Mouse (Mus musculus): ENCODE data around the gene Best3.

Gene Best3

DNA sequence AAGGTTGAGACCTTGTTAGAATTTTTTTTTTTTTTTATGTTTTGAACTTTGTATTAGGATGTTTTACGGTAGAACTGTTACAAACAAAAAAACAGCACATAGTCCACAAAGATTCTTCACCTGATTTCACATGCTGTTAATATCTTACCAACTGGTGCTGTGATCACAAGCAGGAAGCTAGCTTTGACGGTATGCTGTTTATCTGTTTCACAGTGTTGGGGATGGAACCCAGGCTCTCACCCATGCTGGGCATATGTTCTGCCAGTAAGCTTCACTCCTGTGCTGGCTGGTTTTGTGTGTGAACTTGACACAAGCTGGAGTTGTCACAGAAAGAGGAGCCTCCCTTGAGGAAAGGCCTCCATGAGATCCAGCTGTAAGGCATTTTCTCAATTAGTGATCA, 8.3 kb upstream of the Best3 start:
- no peak for DNase-seq (ENCODE audit: low read depth, low spot score)

DNA sequence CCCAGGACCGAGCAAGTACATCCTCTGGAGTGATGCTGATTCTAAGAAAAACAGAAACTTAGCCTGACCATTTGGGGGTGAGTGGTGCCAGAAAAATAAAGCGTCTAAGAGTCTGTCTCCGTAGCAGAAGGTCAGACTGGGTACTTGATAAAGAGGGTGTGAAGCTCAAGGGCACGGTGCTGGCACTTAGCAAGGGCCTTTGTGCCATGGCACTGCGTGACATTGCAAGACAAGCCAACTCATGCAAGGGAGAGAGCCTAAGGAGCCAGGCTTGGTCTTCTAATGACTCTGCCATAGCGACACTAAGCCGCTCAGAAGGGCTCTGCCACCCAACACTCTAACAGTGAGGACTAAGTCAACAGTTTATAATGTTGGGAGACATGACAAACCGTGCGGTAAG, 7.3 kb upstream of the Best3 start:
- DNase-seq (ENCODE audit: low read depth, low spot score) = no peak

DNA sequence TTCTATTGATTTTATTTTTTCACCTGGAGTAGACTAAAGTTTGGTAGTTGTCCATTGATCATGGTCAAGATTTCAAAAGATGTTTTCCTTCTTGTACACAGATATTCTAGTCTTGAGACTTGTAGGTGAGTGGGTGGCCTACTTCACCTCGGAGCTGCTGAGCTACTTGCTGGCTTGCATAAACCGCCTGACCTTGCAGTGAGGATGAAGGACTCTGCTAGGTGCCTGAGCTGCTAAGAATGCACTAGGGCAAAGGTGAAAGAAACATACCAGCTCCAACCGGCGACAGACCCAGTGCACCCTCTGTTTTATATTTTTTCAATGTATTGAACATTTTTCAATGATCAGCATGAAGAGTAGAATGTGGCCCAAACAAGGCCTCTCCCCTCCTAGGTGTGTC, 5.8 kb upstream of the Best3 start:
- DNase-seq (ENCODE audit: low read depth, low spot score) = no peak

DNA sequence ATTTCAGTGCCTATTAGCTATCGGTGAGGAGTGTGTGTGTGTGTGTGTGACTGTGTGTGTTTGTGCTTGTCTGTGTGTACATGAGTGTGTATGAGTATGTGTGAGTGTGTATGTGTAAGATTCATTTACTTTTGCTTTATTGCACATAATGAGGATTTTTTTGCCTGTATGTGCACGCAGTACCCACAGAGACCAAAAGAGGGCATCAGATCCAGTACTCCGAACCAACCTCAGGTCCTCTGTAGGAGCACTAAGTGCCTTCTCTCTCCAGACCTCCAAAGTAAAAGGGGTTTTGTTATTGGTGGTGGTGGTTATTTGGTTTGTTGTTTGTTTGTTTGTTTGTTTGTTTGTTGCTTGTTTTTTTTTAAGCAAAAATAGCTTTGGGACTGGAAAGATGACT, 5.2 kb upstream of the Best3 start:
- DNase-seq (ENCODE audit: low read depth, low spot score) = peak; percentile 3

DNA sequence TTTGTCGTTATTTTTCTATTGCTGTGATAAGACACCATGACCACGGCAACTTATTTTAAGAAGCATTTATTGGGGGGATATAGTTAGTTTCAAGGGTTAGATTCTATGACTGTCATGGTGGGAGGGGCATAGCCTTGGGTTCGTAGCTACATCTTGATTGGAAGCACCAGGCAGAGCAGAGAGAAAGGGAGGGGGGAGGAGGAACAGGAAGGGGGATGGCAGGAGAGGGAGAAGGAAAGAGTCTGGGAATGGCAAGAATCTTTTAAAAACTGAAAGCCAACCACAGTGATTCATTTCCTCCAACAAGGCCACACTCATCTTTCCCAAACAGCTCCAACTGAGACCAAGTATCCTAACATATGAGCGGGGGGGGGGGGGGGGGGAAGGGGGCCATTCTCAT, 3.6 kb upstream of the Best3 start:
- no peak for DNase-seq (ENCODE audit: low read depth, low spot score)

DNA sequence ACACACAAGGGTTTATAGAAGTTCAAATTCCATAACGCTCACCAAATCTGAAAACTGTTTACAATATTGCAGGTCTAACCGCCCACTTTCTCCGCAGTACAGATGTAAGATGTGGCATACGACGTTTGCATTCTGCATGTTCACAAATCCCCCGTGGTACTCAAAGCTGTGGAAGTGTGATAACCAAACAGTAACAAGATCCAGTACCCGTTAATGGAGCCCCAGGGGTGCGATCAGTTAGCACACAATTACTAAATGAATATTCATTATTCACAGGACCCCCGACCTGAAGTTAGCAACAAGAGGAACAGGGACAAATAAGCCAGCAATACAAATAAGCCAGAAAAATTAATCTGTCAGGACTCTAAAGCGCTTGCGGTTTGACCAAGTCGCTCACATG, 1.3 kb upstream of the Best3 start:
- DNase-seq (ENCODE audit: low read depth, low spot score) = no peak

DNA sequence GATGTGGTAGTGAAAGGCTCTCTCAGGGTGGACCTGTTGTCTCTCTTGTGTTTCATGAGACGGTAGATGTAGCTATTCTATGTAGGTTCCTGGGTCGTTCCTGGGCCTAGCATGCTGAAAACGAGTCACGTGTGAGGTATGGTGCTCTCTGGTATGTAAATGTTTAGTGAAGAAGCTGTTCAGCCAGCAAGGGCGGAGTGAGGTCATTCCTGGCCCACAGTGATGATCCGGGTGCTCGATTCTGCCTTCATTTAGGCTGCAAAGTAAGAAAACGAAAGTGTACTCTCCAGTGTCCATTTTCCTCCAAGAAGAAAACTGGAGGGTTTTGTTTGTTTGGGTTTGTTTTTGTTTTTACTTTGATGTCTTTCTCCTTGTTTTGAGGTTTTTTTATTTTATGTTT, 7.9 kb downstream of the Best3 start:
- DNase-seq (ENCODE audit: low read depth, low spot score) = no peak

DNA sequence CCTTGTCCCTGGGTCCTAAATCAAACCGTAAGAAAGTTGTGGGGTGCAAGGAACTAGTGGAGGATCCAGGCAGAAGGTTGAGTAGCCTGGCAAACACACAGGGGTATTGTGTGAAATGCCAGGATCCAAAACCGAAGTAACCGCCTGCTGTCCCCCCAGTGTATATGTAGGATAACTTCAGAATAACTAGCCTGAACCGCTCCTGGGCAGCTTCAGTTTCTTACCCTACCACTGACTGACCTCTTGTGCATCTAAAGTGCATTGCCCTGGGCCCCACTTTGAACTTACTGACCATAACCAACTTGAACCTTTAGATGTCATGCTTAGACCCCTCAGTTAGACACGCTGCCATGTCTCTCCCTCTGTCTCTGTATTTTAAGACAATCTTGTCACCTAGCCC, 9.0 kb downstream of the Best3 start:
- no peak for DNase-seq (ENCODE audit: low read depth, low spot score)

DNA sequence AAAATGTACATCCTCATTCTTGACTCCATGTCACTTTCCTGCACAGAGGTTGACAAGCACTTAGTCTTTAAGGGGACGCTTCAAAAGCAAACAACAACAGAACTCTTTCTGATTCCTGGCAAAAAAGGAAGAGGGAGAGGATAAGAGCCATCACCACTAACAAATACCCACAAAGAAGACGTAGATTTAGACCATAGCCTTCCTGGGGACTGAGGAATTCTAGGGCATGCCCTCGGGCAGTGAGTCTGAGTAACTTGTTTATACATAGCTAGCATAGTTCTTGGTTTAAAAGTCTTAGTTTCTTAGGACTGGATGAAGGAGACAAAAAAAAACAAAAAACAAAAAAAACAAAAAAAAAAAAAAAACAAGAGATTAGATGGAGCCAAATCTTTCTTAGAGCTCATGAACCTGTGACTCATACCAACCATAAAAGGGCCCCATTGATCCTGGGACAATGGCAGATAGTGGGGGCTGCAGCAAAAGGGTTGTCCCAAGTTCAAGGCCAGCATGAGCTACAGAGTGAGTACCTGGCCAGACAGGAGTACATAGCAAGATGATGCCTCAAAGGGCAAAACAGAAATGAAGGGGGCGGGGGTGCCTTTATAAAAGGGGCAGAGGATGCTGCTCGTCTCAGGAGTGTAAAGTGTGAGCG, 9.6 kb downstream of the Best3 start:
- DNase-seq (ENCODE audit: low read depth, low spot score) = no peak

DNA sequence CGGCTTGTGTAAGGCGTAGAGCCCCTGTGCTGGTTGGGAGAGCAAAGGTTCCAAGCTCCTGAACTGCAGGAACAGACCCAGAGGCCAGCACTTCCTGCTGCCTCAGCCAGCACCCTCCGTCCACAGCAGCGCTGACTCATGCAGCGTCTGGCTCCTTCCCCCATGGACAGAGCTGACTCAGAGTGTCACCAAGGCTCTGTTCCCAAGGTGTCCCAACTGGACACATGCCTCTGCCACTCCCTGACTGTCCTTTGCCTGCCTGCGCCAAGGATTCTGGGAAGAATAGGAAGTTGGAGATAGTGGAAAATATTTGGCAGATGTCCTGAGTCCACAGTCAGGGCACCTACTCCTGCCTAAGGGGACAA, 10.1 kb downstream of the Best3 start:
- DNase-seq (ENCODE audit: low read depth, low spot score) = no peak

DNA sequence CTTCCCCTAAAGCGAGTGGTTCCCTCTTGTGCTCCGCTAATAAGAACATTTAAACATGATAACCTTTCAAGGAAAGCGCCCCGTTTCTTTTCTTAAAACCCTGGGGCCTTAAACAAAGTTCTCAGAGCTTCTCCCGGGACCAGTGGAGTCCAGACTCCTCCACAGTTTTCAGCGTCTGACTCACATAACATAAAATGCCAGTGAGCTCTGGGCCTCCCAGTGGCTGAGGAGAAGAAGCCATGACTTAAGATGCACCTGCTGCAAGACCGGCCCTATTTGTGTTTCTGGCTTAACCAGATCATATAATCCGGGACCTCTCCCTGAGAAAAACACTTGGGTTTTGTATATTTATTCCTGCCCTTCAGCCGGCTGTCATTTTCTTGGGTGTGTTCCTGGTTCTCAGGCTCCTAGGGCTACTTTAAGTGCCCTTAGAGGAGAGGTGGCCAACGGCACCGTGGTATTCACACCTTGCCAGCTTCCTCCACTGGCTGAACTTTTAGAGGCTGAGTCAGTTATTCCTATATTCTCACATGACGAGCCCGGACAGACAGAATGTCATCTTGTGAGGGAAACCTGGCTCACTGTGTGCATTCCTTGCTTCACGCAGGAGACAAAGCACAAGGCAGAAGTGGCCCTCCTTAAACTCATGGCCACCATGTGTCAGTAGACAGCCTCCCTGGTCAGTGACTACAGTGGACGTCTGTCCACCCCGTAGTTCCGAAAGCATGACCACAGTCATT, 12.8 kb downstream of the Best3 start:
- DNase-seq (ENCODE audit: low read depth, low spot score) = no peak

DNA sequence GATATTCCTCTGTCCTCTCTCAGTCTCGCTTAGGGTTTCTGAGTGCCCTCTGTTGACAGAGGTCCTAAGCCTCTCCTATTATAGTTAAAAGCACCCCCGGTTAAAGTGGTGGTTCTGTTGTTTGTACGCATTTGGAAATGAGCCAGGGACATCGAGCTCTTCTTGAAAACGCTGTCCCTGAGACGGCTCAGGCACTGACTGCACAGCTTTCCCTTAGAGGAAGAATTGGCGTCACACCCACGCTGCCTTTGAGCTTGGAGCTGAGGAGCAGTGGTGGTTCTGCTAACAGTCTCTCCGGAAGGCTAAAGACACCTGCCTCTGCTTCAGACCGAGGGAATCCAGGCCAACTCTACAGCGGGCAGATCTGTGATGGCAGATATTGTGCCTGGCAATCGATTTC, 14.9 kb downstream of the Best3 start:
- DNase-seq (ENCODE audit: low read depth, low spot score) = no peak

DNA sequence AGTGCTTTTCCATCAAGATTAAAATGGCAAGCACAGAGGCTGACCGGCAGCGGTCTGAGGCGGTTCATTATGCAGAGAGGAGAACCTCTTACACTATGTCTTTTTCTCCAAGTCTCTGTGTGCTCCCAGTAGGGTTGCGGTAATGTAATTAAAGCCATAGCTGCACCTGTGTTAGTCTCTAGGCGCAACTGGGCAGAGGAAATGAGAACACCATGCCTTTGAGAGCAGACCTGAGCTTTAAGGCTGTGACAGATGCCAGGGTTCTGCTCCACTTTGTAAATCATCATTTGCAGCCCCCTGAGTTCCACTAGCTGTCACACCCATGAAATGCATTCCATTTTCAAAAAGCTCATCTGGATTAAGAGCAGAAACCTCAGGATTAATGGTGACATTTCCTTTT, 18.6 kb downstream of the Best3 start:
- DNase-seq (ENCODE audit: low read depth, low spot score) = no peak

DNA sequence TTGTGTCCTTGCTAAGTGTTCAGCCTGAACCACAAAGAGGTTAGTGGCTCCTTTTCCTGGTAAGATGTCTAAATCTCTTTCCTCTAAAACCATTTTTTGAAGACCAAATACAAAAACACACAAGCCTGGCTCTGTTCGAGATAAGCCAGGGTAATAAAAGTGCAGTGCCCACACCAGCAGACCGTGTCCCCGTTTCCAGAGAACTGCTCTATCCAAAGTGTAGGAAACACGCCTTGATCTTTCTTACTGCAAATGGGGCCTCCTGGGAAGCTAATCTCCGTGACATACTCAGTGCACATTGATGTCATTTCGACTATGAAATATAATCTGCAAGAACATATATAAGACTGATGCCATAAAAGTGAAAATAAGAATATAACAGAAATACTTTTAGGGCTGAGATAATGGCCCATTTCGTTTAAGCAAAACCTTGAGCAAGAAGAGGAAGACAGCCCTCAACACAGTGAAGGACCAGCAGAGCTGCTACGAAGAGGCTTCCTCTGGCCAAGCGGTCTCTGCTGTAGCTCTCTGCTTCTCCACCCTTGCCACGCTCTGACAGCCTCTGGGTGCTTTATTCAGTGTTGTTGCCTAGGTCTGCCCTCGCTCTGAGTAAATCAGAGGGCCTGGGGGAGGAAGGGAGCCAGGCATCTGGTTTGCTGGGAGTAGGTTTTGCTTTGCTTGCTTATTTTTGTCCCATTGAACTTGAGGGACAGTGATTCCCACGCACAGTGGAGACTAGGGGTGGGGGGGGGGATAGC, 19.8 kb downstream of the Best3 start:
- no peak for DNase-seq (ENCODE audit: low read depth, low spot score)

DNA sequence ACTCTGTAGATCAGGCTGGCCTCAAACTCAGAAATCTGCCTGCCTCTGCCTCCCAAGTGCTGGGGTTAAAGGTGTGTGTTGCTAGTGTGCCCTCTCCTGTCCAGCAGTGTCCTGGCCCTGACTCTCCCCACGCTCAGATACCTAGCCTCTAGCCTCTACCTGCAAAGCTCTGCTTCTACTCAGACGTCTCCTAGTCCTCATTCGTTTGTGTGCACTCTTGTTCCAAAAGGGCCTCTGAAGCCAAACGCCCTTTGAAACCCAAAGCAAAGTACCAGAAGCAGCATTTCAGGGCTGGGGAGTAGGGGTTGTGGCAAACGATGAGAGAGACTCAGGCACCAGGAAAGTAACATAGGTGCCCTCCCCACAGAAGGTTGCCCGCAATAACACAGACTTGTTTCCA, 23.6 kb downstream of the Best3 start:
- DNase-seq (ENCODE audit: low read depth, low spot score) = no peak

DNA sequence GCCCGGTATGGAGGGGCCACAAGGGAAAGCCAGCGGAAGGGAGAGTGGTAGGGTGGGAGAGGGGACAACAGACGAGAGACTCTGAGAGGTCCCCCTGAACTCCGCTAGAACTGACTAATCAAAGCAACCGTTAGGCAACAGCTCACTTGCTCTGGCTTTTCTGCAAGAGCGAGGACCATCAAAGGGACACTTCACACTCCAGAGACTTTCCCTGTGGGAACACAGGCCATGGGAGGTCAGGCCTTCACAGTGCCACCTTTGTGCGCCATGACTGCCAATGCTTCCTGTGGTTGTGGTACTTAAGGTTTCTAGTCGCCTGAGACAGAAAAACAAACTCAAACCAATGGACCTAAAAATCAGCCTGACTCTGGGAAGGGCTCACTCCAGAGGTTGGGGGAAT, 24.9 kb downstream of the Best3 start:
- DNase-seq (ENCODE audit: low read depth, low spot score) = no peak

DNA sequence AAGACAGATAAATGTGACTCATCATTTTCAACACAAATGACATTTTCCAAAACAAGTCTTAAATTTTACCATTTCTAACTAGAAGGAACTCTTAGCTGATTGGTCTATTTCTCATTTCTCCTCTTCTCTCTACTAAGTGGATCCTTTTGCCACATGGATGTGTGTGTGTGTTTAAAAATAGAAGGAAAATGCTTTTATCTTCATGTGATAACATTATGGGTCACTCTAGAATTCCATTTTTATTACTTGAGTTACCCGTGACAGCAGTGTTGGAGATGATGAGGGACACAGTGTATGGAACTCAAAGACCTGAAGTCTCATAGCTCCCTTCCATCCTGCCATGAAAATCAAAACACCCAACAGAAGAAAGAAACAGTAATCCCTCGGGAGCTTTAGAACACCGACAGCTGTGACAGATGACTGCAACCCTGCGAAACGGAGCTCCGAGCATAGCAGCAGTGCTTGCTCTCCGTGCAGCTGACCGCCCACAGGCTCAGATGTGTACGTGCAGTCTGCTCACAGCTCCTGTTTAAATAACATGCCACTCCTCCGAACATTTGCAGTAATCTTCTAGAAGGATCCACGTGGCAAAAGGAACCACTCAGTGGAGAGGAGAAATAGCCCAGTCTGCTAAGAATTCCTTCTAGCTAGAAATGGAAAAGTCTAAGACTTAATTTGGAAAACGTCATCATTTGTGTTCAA, 27.7 kb downstream of the Best3 start:
- no peak for DNase-seq (ENCODE audit: low read depth, low spot score)

DNA sequence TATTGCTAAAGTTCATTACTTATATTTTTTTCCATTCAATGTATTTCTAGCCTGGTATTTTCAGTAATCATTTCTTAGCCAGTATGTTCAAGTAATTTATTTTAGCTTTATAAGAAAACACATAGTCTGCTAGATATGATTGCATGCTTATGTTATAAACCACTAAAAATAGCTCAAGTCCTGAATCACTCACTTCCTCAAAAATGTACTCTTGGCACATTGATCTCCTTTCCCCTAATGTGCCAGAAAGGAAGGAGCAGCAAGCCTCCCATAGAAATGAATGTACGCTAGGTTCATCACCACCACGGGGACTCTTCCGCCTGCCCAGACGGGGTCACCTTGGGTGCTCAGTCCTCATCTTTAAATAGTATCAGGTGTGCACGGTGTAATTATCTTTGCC, 28.5 kb downstream of the Best3 start:
- no peak for DNase-seq (ENCODE audit: low read depth, low spot score)

DNA sequence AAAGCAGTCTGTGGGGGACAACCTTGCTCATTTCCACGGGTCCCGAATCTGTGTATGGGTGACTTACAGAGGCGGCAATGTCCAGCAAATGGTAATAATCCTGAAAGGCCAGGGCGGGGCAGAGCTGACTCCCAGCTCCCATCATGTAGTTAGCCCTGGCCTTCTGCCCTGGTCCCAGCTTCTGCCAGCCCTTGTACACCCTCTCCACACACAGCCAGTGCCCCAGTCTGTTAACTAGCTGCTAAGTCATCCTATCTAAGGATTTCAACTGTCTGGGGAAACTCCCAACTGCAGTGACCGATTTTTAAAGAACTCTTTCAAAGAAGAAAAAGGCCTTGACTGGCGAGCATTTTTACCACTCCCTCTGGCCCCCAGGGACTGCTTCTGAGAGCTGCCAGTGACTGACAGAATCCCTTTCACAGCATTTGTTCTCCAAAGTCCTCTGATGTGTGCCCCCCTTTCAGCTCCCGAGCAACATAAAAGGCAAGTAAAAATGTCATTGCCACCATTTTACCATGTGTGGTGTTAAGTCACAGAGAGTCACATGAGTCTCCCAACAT, 32.2 kb downstream of the Best3 start:
- DNase-seq (ENCODE audit: low read depth, low spot score) = no peak

DNA sequence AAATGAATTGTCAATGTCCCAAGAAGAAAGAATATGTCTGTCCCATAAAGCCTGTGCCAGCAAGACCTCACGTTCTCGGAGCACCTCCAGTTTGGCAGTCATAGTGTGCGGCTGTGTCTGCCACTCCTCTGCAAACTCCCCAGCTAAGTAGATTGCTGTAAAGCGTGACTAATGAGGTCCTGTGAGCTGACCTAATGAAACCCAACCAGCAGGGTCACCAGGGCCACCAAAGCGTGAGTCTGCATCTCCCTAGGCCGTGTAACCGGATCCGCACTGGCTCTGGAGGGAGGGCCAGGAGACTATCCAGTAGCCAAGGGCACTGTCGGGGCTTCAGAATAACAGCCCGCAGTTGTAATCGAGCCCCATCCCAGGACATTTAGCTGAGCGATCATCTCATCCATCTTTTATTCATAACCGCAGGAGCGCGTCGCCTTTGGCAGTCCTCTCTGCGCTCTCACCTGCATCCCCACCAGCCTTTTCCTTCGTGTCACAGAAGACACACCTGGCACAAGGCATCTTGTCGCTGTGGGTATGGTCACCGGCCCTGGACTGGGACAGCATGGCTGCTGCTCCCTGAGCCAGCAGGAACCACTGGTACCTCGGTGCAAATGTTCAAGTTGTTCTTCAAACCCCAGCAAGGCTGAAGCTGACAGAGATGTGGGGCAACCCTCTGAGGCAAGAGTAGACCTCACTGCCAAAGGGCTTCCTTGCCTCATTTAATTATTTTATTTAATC, 35.1 kb downstream of the Best3 start:
- DNase-seq (ENCODE audit: low read depth, low spot score) = no peak

DNA sequence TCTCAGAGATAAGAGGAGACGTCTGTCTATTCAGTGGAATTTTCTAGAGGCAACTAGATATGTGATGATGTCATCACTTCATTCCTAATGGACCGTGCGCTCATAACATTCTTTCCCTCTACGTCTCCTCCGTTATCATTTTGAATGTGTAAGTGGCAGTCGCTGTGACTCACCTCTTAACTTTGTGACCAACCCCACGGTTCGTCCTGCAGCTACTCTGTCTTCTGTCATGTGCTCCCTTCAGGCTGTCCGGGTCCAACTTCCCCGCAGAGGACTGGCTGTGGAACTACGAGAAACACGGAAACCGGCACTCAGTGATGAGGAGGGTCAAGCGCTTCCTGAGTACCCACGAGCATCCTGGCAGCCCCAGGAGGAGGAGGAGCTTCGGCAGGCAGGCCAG, 37.6 kb downstream of the Best3 start:
- DNase-seq (ENCODE audit: low read depth, low spot score) = no peak

All from c-Kit-negative CD71-positive TER-119-positive erythroid progenitor cells, embryonic 14.5 days (primary cell).